Comparison of ENCODE assay signal across 12 mouse cellular contexts in the genomic region with DNA sequence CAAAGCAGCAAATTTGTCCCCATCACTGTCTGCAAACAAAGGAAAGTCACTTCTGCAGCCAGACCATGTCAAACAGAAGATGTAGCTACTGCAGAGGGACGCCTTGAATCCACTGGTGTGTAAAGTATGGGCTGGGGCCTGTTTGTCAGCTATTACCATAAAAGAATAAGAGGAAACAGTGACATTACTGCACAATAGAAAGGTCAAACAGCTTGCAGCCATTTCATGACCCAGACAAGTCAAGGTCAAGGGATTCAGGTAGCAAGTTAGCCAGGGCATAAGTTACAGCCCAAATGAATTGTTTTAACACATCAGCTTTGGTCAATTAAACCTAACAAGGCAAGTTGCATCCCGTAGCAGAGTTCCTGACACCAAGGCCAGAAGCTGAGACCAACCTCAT.
DNase-seq lines count a peak whose midpoint lies in the region; ATAC-seq and TF ChIP-seq lines count a peak whose summit lies in the region.
"Had no signal": no experiment of that assay in that cellular context is flagged by ENCODE, and none has a peak within 500 bp of the region (broad histone marks: within the 10 kb centered on the region; RNA-seq: fewer than 3 reads in every experiment).

No protein-coding gene starts in this region.

- peaks cover 43% of the 10 kb centered on the region for H3K4me1 ChIP-seq in heart, embryonic 16.5 days (ENCODE audit: control insufficient read depth, insufficient read depth, low read length)
- H3K4me1 ChIP-seq in midbrain, postnatal 0 days (ENCODE audit: insufficient read depth, low read length): no peaks in the 10 kb centered on the region
- H3K4me1 ChIP-seq in midbrain, embryonic 15.5 days: peaks cover 19% of the 10 kb centered on the region

- DNase-seq in heart, adult 9 months (ENCODE audit: low spot score in 2 of 2): no peak
- no peak for DNase-seq in midbrain, postnatal 0 days (ENCODE audit: low spot score)
- DNase-seq in forelimb bud, embryonic 11.5 days (ENCODE audit: low read depth, low spot score): peak; percentile 51
- DNase-seq in spleen, postnatal 14 days (ENCODE audit: low spot score in 2 of 2): no peak
- DNase-seq in left cerebral cortex, adult 9 months (ENCODE audit: low spot score in 2 of 2): no peak
- DNase-seq: cerebellum, postnatal 25 days; right cerebral cortex, postnatal 25 days had no signal

- H3K27ac ChIP-seq in heart, embryonic 16.5 days (ENCODE audit: low read length): peak overlapping the region; percentile 66
- H3K27ac ChIP-seq in midbrain, postnatal 0 days (ENCODE audit: low read depth, low read length): no peak overlapping the region
- no peak overlapping the region for H3K27ac ChIP-seq in midbrain, embryonic 15.5 days
- H3K27ac ChIP-seq: kidney, embryonic 15.5 days; stomach, embryonic 15.5 days had no signal

- no peaks in the 10 kb centered on the region for H3K9me3 ChIP-seq in heart, embryonic 16.5 days (replicated peaks; ENCODE audit: control insufficient read depth, low read length)
- H3K9me3 ChIP-seq in midbrain, postnatal 0 days (ENCODE audit: low read length): no peaks in the 10 kb centered on the region
- H3K9me3 ChIP-seq in midbrain, embryonic 15.5 days: no peaks in the 10 kb centered on the region
- H3K9me3 ChIP-seq: kidney, embryonic 15.5 days; stomach, embryonic 15.5 days had no signal

- H3K4me2 ChIP-seq in heart, embryonic 16.5 days (ENCODE audit: low read depth, low read length): peak overlapping the region; percentile 13; the same call in 1 of the 2 replicates
- H3K4me2 ChIP-seq in midbrain, postnatal 0 days (ENCODE audit: low read depth, low read length, poor library complexity, severe bottlenecking): 0 out of 2 replicates have a peak overlapping the region, but pooled peaks have one; percentile 1
- H3K4me2 ChIP-seq in midbrain, embryonic 15.5 days: no peak overlapping the region
- H3K4me2 ChIP-seq: kidney, embryonic 15.5 days; stomach, embryonic 15.5 days had no signal

- H3K9ac ChIP-seq in heart, embryonic 16.5 days (ENCODE audit: low read length): 0 out of 2 replicates have a peak overlapping the region, but pooled peaks have one; percentile 25
- no peak overlapping the region for H3K9ac ChIP-seq in midbrain, postnatal 0 days (replicated peaks; ENCODE audit: low read length, poor library complexity, severe bottlenecking)
- H3K9ac ChIP-seq in midbrain, embryonic 15.5 days: no peak overlapping the region
- H3K9ac ChIP-seq: kidney, embryonic 15.5 days; stomach, embryonic 15.5 days had no signal

- no peak for TF ChIP-seq CTCF in midbrain, postnatal 0 days (IDR thresholded peaks at IDR 0.05)

- H3K27me3 ChIP-seq in heart, embryonic 16.5 days (ENCODE audit: control insufficient read depth, insufficient read depth, low read length): no peaks in the 10 kb centered on the region
- H3K27me3 ChIP-seq in midbrain, postnatal 0 days (ENCODE audit: insufficient read depth, low read length): no peaks in the 10 kb centered on the region
- no peaks in the 10 kb centered on the region for H3K27me3 ChIP-seq in midbrain, embryonic 15.5 days (replicated peaks)
- H3K27me3 ChIP-seq: stomach, embryonic 15.5 days had no signal

- peaks cover 9% of the 10 kb centered on the region for H3K36me3 ChIP-seq in heart, embryonic 16.5 days (ENCODE audit: control insufficient read depth, insufficient read depth)
- H3K36me3 ChIP-seq in midbrain, postnatal 0 days (ENCODE audit: insufficient read depth, low read length): no peaks in the 10 kb centered on the region
- no peaks in the 10 kb centered on the region for H3K36me3 ChIP-seq in midbrain, embryonic 15.5 days (replicated peaks)

- no peak; the same call in 1 of the 2 replicates for ATAC-seq in heart, embryonic 16.5 days (replicated peaks; ENCODE audit: extremely low read depth, insufficient read depth, low FRiP score)
- ATAC-seq in midbrain, postnatal 0 days (ENCODE audit: low FRiP score): no peak
- no peak for ATAC-seq in midbrain, embryonic 15.5 days (replicated peaks)
- ATAC-seq: activated CD4-positive, CD25-positive, alpha-beta regulatory T cell, adult 4 months had no signal

- 55% methylated on average over 2 of the region's 2 CpGs for WGBS in heart, embryonic 16.5 days
- WGBS in midbrain, postnatal 0 days: 49% methylated on average over 2 of the region's 2 CpGs
- 32% methylated on average over 2 of the region's 2 CpGs for WGBS in midbrain, embryonic 15.5 days

- H3K4me3 ChIP-seq in heart, embryonic 16.5 days (ENCODE audit: low read length): no peak overlapping the region
- H3K4me3 ChIP-seq in midbrain, postnatal 0 days (ENCODE audit: low read depth, low read length): no peak overlapping the region
- no peak overlapping the region for H3K4me3 ChIP-seq in midbrain, embryonic 15.5 days
- H3K4me3 ChIP-seq: kidney, embryonic 15.5 days; stomach, embryonic 15.5 days had no signal
